Mouse (Mus musculus): ENCODE data around the gene Zfp964. TPM values are rescaled to one million over a fixed set of nuclear protein-coding genes. Genes with fewer than 3 reads are reported as not detected.
"Not testable (repeated sequence)": the region's sequence is repeated elsewhere in the genome, so short reads cannot be mapped to it uniquely, and the experiment has no call there.

The Zfp964 gene
- 1 to 10 TPM; 1.2 to 1.4 TPM for total RNA-seq (2021)
- long read RNA-seq, experiment 1, partial matches to known transcripts: 0 of 1 reads
- long read RNA-seq, experiment 1, other reads (novel, unspliced or antisense): 0 of 1 reads
- long read RNA-seq, experiment 2: 0 reads

GRCm38 (mm10) chr8:69654358-69654981 is at the start of gene Zfp964:
Gene Zfp964 (plus strand): TSS chr8:69654479.
- peak; percentile 95 to 96 for DNase-seq

GRCm38 (mm10) chr8:69614687-69615086 is 39.6 kb upstream of the Zfp964 start:
- no peak for DNase-seq

GRCm38 (mm10) chr8:69618078-69618477 is 36.2 kb upstream of the Zfp964 start:
- DNase-seq: no peak

- DNase-seq: peak; percentile 99
These were observed 29.0 kb upstream of the Zfp964 start, which contains the start of gene Zfp868 for GRCm38 (mm10) chr8:69625095-69625789. Gene Zfp868 (minus strand): TSS chr8:69625548.

GRCm38 (mm10) chr8:69653808-69654357 is 396 bp upstream of the Zfp964 start:
- no peak for DNase-seq

GRCm38 (mm10) chr8:69661294-69661693 is 7.0 kb downstream of the Zfp964 start:
- DNase-seq: no peak

GRCm38 (mm10) chr8:69665051-69665450 is 10.8 kb downstream of the Zfp964 start:
- DNase-seq: not testable (repeated sequence)

- no peak for DNase-seq
These were observed 47.5 kb downstream of the Zfp964 start for GRCm38 (mm10) chr8:69701810-69702209.

- not testable (repeated sequence) for DNase-seq
These were observed 56.3 kb downstream of the Zfp964 start, which contains the start of gene Zfp869 for GRCm38 (mm10) chr8:69710624-69711023. Gene Zfp869 (minus strand): TSS chr8:69710724.

GRCm38 (mm10) chr8:69713516-69713915 is 59.2 kb downstream of the Zfp964 start:
- DNase-seq: no peak

GRCm38 (mm10) chr8:69715366-69715765 is 61.1 kb downstream of the Zfp964 start:
- no peak for DNase-seq

Other genes starting within 250 kb of the Zfp964 start
- under 1 TPM in 1 of 2 experiments, not detected in 1; 0.18 TPM for gene Gm9495, start 200.9 kb upstream of the Zfp964 start, total RNA-seq (2021)
- not detected for gene Gm7697, start 131.5 kb upstream of the Zfp964 start, total RNA-seq (2021)
- gene Zfp868, start 28.9 kb upstream of the Zfp964 start, total RNA-seq (2021): 1 to 10 TPM; 6.2 to 7.0 TPM
- 10 to 100 TPM; 13.3 to 16.4 TPM for gene Zfp869, start 56.2 kb downstream of the Zfp964 start, total RNA-seq (2021)
- gene Zfp963, start 95.5 kb downstream of the Zfp964 start, total RNA-seq (2021): 1 to 10 TPM; 2.9 to 3.0 TPM
- 1 to 10 TPM; 1.7 to 4.0 TPM for gene Gm20422, start 120.4 kb downstream of the Zfp964 start, total RNA-seq (2021)
- 10 to 100 TPM; 12.5 to 12.9 TPM for gene Atp13a1, start 136.7 kb downstream of the Zfp964 start, total RNA-seq (2021)
- 10 to 100 TPM; 15.1 to 17.6 TPM for gene Zfp866, start 136.7 kb downstream of the Zfp964 start, total RNA-seq (2021)
- 1 to 10 TPM; 4.2 to 7.4 TPM for gene Gmip, start 154.2 kb downstream of the Zfp964 start, total RNA-seq (2021)
- gene Lpar2, start 167.9 kb downstream of the Zfp964 start, total RNA-seq (2021): under 1 TPM; 0.12 to 0.33 TPM
- gene Pbx4, start 178.0 kb downstream of the Zfp964 start, total RNA-seq (2021): not detected
- 1 to 10 TPM; 1.2 to 1.4 TPM for gene Cilp2, start 233.2 kb downstream of the Zfp964 start, total RNA-seq (2021)
- gene Tssk6, start 247.7 kb downstream of the Zfp964 start, total RNA-seq (2021): under 1 TPM in 1 of 2 experiments, not detected in 1; 0.25 TPM
- gene Ndufa13, start 248.1 kb downstream of the Zfp964 start, total RNA-seq (2021): 100 to 1,000 TPM; 455 to 494 TPM
- gene Yjefn3, start 248.2 kb downstream of the Zfp964 start, total RNA-seq (2021): 10 to 100 TPM; 13.7 to 14.2 TPM

Measured in heart, adult 18-20 months (tissue).